Mouse (Mus musculus): ENCODE measurements around the gene Birc5. TPM values are rescaled to one million over a fixed set of nuclear protein-coding genes. Genes with fewer than 3 reads are reported as not detected.

Gene Birc5
- polyA plus RNA-seq, 1 experiment from 2014 or later: 336 TPM

- peaks cover 27% of the 10 kb centered on the region for H3K27me3 ChIP-seq (ENCODE audit: control insufficient read depth, insufficient read depth, low read depth, low read length)
Measured at GRCm38 (mm10) chr11:117858392-117858791, 9.3 kb downstream of the Birc5 start.

GRCm38 (mm10) chr11:117860601-117861000 is 11.6 kb downstream of the Birc5 start, which contains the start of gene Tmem235:
Gene Tmem235, plus strand, starts transcription at chr11:117860752.
- no peak within 1 kb of the TSS for H3K4me3 ChIP-seq (ENCODE audit: low read length)
- H3K36me3 ChIP-seq (ENCODE audit: control insufficient read depth, insufficient read depth, low read length): peaks cover 20% of the 10 kb centered on the region
- peaks cover 27% of the 10 kb centered on the region for H3K27me3 ChIP-seq (ENCODE audit: control insufficient read depth, insufficient read depth, low read depth, low read length)
- H3K27ac ChIP-seq (ENCODE audit: low read length): no peak within 1 kb of the TSS
- no peak within 1 kb of the TSS for H3K9ac ChIP-seq (ENCODE audit: low read length)
- 6% methylated on average over 23 of the region's 23 CpGs for WGBS
- H3K9me3 ChIP-seq (ENCODE audit: control insufficient read depth, low read length): no peaks in the 10 kb centered on the region
- no peaks in the 10 kb centered on the region for H3K4me1 ChIP-seq (replicated peaks; ENCODE audit: control insufficient read depth, insufficient read depth, low read length)
- no peak within 1 kb of the TSS for H3K4me2 ChIP-seq (ENCODE audit: low read depth, low read length)
- ATAC-seq (ENCODE audit: low read depth): no peak

More at GRCm38 (mm10) chr11:117858392-117858791, 9.3 kb downstream of the Birc5 start:
- H3K9ac ChIP-seq (ENCODE audit: low read length): no peak overlapping the region
- no peak overlapping the region for H3K27ac ChIP-seq (ENCODE audit: low read length)
- no peaks in the 10 kb centered on the region for H3K9me3 ChIP-seq (ENCODE audit: control insufficient read depth, low read length)
- 57% methylated on average over 3 of the region's 3 CpGs for WGBS
- ATAC-seq (ENCODE audit: low read depth): no peak
- no peak overlapping the region for H3K4me2 ChIP-seq (ENCODE audit: low read depth, low read length)
- no peaks in the 10 kb centered on the region for H3K4me1 ChIP-seq (replicated peaks; ENCODE audit: control insufficient read depth, insufficient read depth, low read length)
- H3K4me3 ChIP-seq (ENCODE audit: low read length): no peak overlapping the region
- peaks cover 29% of the 10 kb centered on the region for H3K36me3 ChIP-seq (ENCODE audit: control insufficient read depth, insufficient read depth, low read length)

- Histone ChIP-seq H3K9me3 (ENCODE audit: control insufficient read depth, low read length) (no peaks in the 10 kb centered on the region), H3K27me3 (ENCODE audit: control insufficient read depth, insufficient read depth, low read depth, low read length) (peaks cover 27% of the 10 kb centered on the region), H3K27ac (ENCODE audit: low read length) (no peak overlapping the region), H3K9ac (ENCODE audit: low read length) (no peak overlapping the region), H3K4me1 (replicated peaks; ENCODE audit: control insufficient read depth, insufficient read depth, low read length) (no peaks in the 10 kb centered on the region), H3K4me2 (ENCODE audit: low read depth, low read length) (no peak overlapping the region), H3K4me3 (ENCODE audit: low read length) (no peak overlapping the region), H3K36me3 (ENCODE audit: control insufficient read depth, insufficient read depth, low read length) (no peaks in the 10 kb centered on the region)
- ATAC-seq (ENCODE audit: low read depth): no peak
- WGBS: 40% methylated on average over 11 of the region's 11 CpGs
Measured at GRCm38 (mm10) chr11:117863174-117863856, 14.3 kb downstream of the Birc5 start.

DNA sequence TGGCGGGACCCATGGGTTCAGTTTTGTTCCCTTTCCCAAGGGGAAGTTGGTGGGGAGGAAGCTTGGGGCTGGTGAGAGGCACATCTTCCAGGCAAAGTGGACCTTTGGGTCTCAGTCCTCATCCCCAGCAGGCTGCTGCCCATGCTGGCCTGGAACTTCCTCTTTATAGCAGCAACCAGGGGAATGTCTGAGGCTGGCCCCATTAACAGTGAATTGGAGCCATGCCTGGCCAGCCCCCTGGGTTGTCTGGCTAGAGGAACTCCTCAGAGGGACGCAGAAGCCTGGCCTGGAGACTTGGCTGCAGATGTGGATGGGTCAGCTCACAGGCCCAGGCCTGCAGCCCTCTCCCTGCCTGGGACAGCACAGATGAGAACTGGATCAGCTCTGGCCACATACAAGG is 15.8 kb downstream of the Birc5 start:
- Histone ChIP-seq H3K4me1 (replicated peaks; ENCODE audit: control insufficient read depth, insufficient read depth, low read length) (no peaks in the 10 kb centered on the region), H3K36me3 (ENCODE audit: control insufficient read depth, insufficient read depth, low read length) (no peaks in the 10 kb centered on the region), H3K4me2 (ENCODE audit: low read depth, low read length) (no peak overlapping the region), H3K4me3 (ENCODE audit: low read length) (no peak overlapping the region), H3K27me3 (ENCODE audit: control insufficient read depth, insufficient read depth, low read depth, low read length) (peaks cover 14% of the 10 kb centered on the region), H3K9me3 (ENCODE audit: control insufficient read depth, low read length) (no peaks in the 10 kb centered on the region), H3K9ac (ENCODE audit: low read length) (no peak overlapping the region), H3K27ac (ENCODE audit: low read length) (no peak overlapping the region)
- ATAC-seq (ENCODE audit: low read depth): no peak
- 59% methylated on average over 2 of the region's 2 CpGs for WGBS

DNA sequence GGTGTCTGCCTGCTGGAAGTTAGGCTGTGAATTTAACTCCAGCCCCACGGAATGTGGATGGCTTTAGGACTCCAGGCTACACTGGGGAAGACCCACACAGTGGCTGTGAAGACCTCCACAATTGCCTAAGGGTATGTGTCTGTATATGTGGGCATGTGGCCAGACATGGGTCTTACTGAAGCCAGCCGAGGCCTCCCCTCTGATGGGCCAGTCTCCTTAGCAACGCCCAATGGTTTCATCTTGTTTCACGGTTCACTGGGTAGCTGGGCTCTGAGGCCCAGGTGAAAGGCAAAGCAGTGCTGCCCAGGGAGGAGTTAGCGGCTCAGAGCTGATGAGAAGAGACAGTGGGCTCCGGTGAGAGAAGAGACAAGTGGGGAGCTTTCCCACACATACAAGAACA is 16.9 kb downstream of the Birc5 start:
- ATAC-seq (ENCODE audit: low read depth): no peak
- H3K4me1 ChIP-seq (replicated peaks; ENCODE audit: control insufficient read depth, insufficient read depth, low read length): no peaks in the 10 kb centered on the region
- H3K4me3 ChIP-seq (ENCODE audit: low read length): no peak overlapping the region
- no peak overlapping the region for H3K4me2 ChIP-seq (ENCODE audit: low read depth, low read length)
- peaks cover 3% of the 10 kb centered on the region; the same call in 1 of the 2 replicates for H3K27me3 ChIP-seq (ENCODE audit: control insufficient read depth, insufficient read depth, low read depth, low read length)
- no peak overlapping the region for H3K27ac ChIP-seq (ENCODE audit: low read length)
- no peaks in the 10 kb centered on the region for H3K9me3 ChIP-seq (ENCODE audit: control insufficient read depth, low read length)
- H3K36me3 ChIP-seq (ENCODE audit: control insufficient read depth, insufficient read depth, low read length): no peaks in the 10 kb centered on the region
- WGBS: 39% methylated on average over 6 of the region's 6 CpGs
- H3K9ac ChIP-seq (ENCODE audit: low read length): no peak overlapping the region

GRCm38 (mm10) chr11:117870688-117871365 is 21.8 kb downstream of the Birc5 start:
- Histone ChIP-seq H3K4me1 (replicated peaks; ENCODE audit: control insufficient read depth, insufficient read depth, low read length) (peaks cover 12% of the 10 kb centered on the region; the same call in 1 of the 2 replicates), H3K36me3 (ENCODE audit: control insufficient read depth, insufficient read depth, low read length) (no peaks in the 10 kb centered on the region), H3K4me3 (ENCODE audit: low read length) (no peak overlapping the region), H3K27me3 (ENCODE audit: control insufficient read depth, insufficient read depth, low read depth, low read length) (no peaks in the 10 kb centered on the region), H3K9me3 (ENCODE audit: control insufficient read depth, low read length) (no peaks in the 10 kb centered on the region), H3K9ac (ENCODE audit: low read length) (no peak overlapping the region), H3K4me2 (ENCODE audit: low read depth, low read length) (no peak overlapping the region), H3K27ac (ENCODE audit: low read length) (no peak overlapping the region)
- ATAC-seq (ENCODE audit: low read depth): peak; percentile 26
- 38% methylated on average over 12 of the region's 12 CpGs for WGBS

DNA sequence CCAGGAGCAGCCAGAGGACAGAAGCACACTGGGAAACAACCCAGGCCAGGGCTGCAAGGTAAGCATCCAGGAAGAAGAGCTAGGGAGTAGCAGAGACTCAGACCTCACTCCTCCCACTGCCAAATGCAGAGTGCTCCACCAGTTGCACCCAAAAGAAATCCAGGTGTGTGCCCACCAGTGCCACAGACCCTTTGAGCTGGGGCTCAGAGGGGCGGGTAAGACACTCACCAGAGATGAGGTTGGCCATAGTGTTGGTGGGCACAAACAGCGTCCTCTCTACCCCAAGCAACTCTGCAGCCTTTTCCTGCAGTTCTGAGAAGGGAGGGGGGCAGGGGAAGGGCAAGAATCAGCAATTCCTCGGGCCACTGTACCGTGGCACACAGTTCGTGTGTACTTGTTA is 22.3 kb downstream of the Birc5 start:
- WGBS: 61% methylated on average over 5 of the region's 5 CpGs

DNA sequence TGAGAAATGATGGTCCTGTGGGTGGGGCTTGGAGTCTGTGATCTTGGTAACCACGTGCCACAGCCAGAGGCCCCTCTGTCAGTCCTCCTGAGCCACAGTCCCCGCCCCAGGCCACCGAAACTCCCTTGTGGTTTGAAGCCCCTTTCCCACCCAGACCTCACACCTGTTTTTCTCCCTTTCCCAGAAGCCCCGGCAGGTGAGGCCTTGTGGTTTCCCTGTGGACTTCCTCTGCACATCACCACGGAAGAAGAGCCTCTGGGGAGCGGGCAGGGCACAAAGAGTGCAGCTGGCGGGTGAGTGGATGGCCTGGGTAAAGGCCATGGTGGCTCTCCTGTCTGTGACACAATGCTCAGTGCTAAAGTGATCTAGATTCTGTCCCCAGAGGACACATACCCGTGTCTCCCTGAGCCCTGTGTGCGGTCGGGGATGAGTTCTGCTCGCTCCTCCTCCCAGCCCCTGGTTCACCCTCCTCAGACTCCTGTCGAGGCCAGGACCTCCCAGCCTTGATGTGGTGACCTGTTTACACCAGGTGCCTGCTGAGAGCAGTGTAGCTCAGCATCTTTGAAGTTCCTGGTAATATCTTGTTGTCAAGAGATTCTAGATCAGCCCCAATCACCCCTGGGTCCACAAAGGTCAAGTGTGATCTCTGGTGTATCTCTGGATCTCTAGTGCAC is 23.0 kb downstream of the Birc5 start:
- peaks cover 12% of the 10 kb centered on the region; the same call in 1 of the 2 replicates for H3K4me1 ChIP-seq (replicated peaks; ENCODE audit: control insufficient read depth, insufficient read depth, low read length)
- WGBS: 59% methylated on average over 12 of the region's 12 CpGs
- H3K9ac ChIP-seq (ENCODE audit: low read length): no peak overlapping the region
- ATAC-seq (ENCODE audit: low read depth): no peak
- H3K36me3 ChIP-seq (ENCODE audit: control insufficient read depth, insufficient read depth, low read length): no peaks in the 10 kb centered on the region
- H3K9me3 ChIP-seq (ENCODE audit: control insufficient read depth, low read length): no peaks in the 10 kb centered on the region
- no peaks in the 10 kb centered on the region for H3K27me3 ChIP-seq (ENCODE audit: control insufficient read depth, insufficient read depth, low read depth, low read length)
- H3K27ac ChIP-seq (ENCODE audit: low read length): no peak overlapping the region
- H3K4me3 ChIP-seq (ENCODE audit: low read length): no peak overlapping the region
- peak overlapping the region; percentile 99; the same call in 1 of the 2 replicates for H3K4me2 ChIP-seq (ENCODE audit: low read depth, low read length)

More for the DNA sequence above, 22.3 kb downstream of the Birc5 start:
- no peaks in the 10 kb centered on the region for H3K36me3 ChIP-seq (ENCODE audit: control insufficient read depth, insufficient read depth, low read length)
- H3K4me3 ChIP-seq (ENCODE audit: low read length): no peak overlapping the region
- H3K4me2 ChIP-seq (ENCODE audit: low read depth, low read length): no peak overlapping the region
- ATAC-seq (ENCODE audit: low read depth): no peak
- H3K27me3 ChIP-seq (ENCODE audit: control insufficient read depth, insufficient read depth, low read depth, low read length): no peaks in the 10 kb centered on the region
- H3K9me3 ChIP-seq (ENCODE audit: control insufficient read depth, low read length): no peaks in the 10 kb centered on the region
- H3K4me1 ChIP-seq (replicated peaks; ENCODE audit: control insufficient read depth, insufficient read depth, low read length): peaks cover 12% of the 10 kb centered on the region; the same call in 1 of the 2 replicates
- H3K9ac ChIP-seq (ENCODE audit: low read length): no peak overlapping the region
- no peak overlapping the region for H3K27ac ChIP-seq (ENCODE audit: low read length)

Data from lung, embryonic 16.5 days (tissue).